Mouse (Mus musculus): ENCODE data around the gene Rnase1. TPM values are rescaled to one million over a fixed set of nuclear protein-coding genes. Genes with fewer than 3 reads are reported as not detected.
"Not testable (repeated sequence)": the region's sequence is repeated elsewhere in the genome, so short reads cannot be mapped to it uniquely, and the experiment has no call there.

Gene Rnase1
- polyA plus RNA-seq, 1 experiment from 2014 or later, result 0.73 TPM

GRCm38 (mm10) chr14:51103217-51103616, 43.4 kb downstream of the Rnase1 start:
- H3K27ac ChIP-seq (replicated peaks), result no peak overlapping the region
- H3K36me3 ChIP-seq, result no peaks in the 10 kb centered on the region
- H3K4me1 ChIP-seq (replicated peaks), result no peaks in the 10 kb centered on the region
- WGBS, result 52% methylated on average over 3 of the region's 3 CpGs
- no peaks in the 10 kb centered on the region for H3K9me3 ChIP-seq
- H3K27me3 ChIP-seq, result no peaks in the 10 kb centered on the region
- H3K4me3 ChIP-seq, result no peak overlapping the region
- H3K9ac ChIP-seq, result no peak overlapping the region
- no peak overlapping the region for H3K4me2 ChIP-seq
- ATAC-seq (ENCODE audit: low read depth), result 0 out of 2 replicates have a peak, but pooled peaks have one; percentile 45

- Histone ChIP-seq H3K4me2 (no peak overlapping the region), H3K9ac (no peak overlapping the region), H3K4me1 (replicated peaks) (no peaks in the 10 kb centered on the region), H3K27me3 (no peaks in the 10 kb centered on the region), H3K27ac (replicated peaks) (no peak overlapping the region), H3K4me3 (no peak overlapping the region), H3K36me3 (no peaks in the 10 kb centered on the region), H3K9me3 (no peaks in the 10 kb centered on the region)
- 83% methylated on average over 9 of the region's 9 CpGs for WGBS
- ATAC-seq (ENCODE audit: low read depth), result no peak
These were observed 45.3 kb downstream of the Rnase1 start for GRCm38 (mm10) chr14:51101284-51101683.

GRCm38 (mm10) chr14:51098921-51099320, 47.7 kb downstream of the Rnase1 start:
- H3K27ac ChIP-seq (replicated peaks), result no peak overlapping the region

GRCm38 (mm10) chr14:51098300-51098699, 48.3 kb downstream of the Rnase1 start:
- not testable (repeated sequence) for H3K36me3 ChIP-seq; H3K9ac ChIP-seq; H3K27ac ChIP-seq (replicated peaks); H3K27me3 ChIP-seq; H3K9me3 ChIP-seq; H3K4me2 ChIP-seq; H3K4me3 ChIP-seq; H3K4me1 ChIP-seq (replicated peaks)
- ATAC-seq (ENCODE audit: low read depth), result peak; percentile 29; the same call in 1 of the 2 replicates
- WGBS, result 41% methylated on average over 1 of the region's 1 CpGs

More at GRCm38 (mm10) chr14:51098921-51099320, 47.7 kb downstream of the Rnase1 start:
- Histone ChIP-seq H3K9me3 (no peaks in the 10 kb centered on the region), H3K36me3 (no peaks in the 10 kb centered on the region), H3K9ac (no peak overlapping the region), H3K4me2 (no peak overlapping the region), H3K27me3 (no peaks in the 10 kb centered on the region), H3K4me1 (replicated peaks) (no peaks in the 10 kb centered on the region), H3K4me3 (no peak overlapping the region)
- ATAC-seq (ENCODE audit: low read depth), result no peak
- WGBS, result 96% methylated on average over 11 of the region's 11 CpGs

GRCm38 (mm10) chr14:51095736-51096524, 50.7 kb downstream of the Rnase1 start:
- Histone ChIP-seq H3K27ac (replicated peaks) (no peak overlapping the region), H3K4me2 (no peak overlapping the region), H3K9ac (no peak overlapping the region), H3K4me3 (no peak overlapping the region), H3K27me3 (no peaks in the 10 kb centered on the region), H3K36me3 (no peaks in the 10 kb centered on the region), H3K4me1 (replicated peaks) (peaks cover 6% of the 10 kb centered on the region; the same call in 1 of the 2 replicates), H3K9me3 (no peaks in the 10 kb centered on the region)
- WGBS, result 69% methylated on average over 9 of the region's 9 CpGs
- no peak for ATAC-seq (ENCODE audit: low read depth)

Other genes with a start within 250 kb of the Rnase1 start
- gene Klhl33, start 249.3 kb downstream of the Rnase1 start, polyA plus RNA-seq (2015; fragmentation: Nextera tagmentation; extraction: Ambion mirVana), result 0.88 and 1.2 TPM in 2 replicates
- 122 and 125 TPM in 2 replicates for gene Osgep, start 221.9 kb downstream of the Rnase1 start, polyA plus RNA-seq (2015; fragmentation: Nextera tagmentation; extraction: Ambion mirVana)
- gene Apex1, start 221.8 kb downstream of the Rnase1 start, polyA plus RNA-seq (2015; fragmentation: Nextera tagmentation; extraction: Ambion mirVana), result 215 and 219 TPM in 2 replicates
- 90.2 and 103 TPM in 2 replicates for gene Pip4p1, start 215.9 kb downstream of the Rnase1 start, polyA plus RNA-seq (2015; fragmentation: Nextera tagmentation; extraction: Ambion mirVana)
- 25.8 and 27.4 TPM in 2 replicates for gene Pnp, start 215.7 kb downstream of the Rnase1 start, polyA plus RNA-seq (2015; fragmentation: Nextera tagmentation; extraction: Ambion mirVana)
- 2.7 TPM in 1 of 2 replicates, not detected in the other for gene Gm49342, start 202.3 kb downstream of the Rnase1 start, polyA plus RNA-seq (2015; fragmentation: Nextera tagmentation; extraction: Ambion mirVana)
- not detected in 2 replicates for gene Pnp2, start 190.8 kb downstream of the Rnase1 start, polyA plus RNA-seq (2015; fragmentation: Nextera tagmentation; extraction: Ambion mirVana)
- gene Rnase10, start 139.0 kb downstream of the Rnase1 start, polyA plus RNA-seq (2015; fragmentation: Nextera tagmentation; extraction: Ambion mirVana), result not detected in 2 replicates
- gene Rnase9, start 104.9 kb downstream of the Rnase1 start, polyA plus RNA-seq (2015; fragmentation: Nextera tagmentation; extraction: Ambion mirVana), result not detected in 2 replicates
- gene Rnase11, start 96.6 kb downstream of the Rnase1 start, polyA plus RNA-seq (2015; fragmentation: Nextera tagmentation; extraction: Ambion mirVana), result not detected in 2 replicates
- not detected in 2 replicates for gene Rnase12, start 89.1 kb downstream of the Rnase1 start, polyA plus RNA-seq (2015; fragmentation: Nextera tagmentation; extraction: Ambion mirVana)
- gene Olfr750, start 72.3 kb downstream of the Rnase1 start, polyA plus RNA-seq (2015; fragmentation: Nextera tagmentation; extraction: Ambion mirVana), result not detected in 2 replicates
- gene Rnase4, start 55.7 kb downstream of the Rnase1 start, polyA plus RNA-seq (2015; fragmentation: Nextera tagmentation; extraction: Ambion mirVana), result 16.1 and 17.0 TPM in 2 replicates
- 3.7 and 3.9 TPM in 2 replicates for gene Ang, start 55.6 kb downstream of the Rnase1 start, polyA plus RNA-seq (2015; fragmentation: Nextera tagmentation; extraction: Ambion mirVana)
- not detected in 2 replicates for gene Eddm3b, start 32.4 kb downstream of the Rnase1 start, polyA plus RNA-seq (2015; fragmentation: Nextera tagmentation; extraction: Ambion mirVana)
- 0.24 and 0.29 TPM in 2 replicates for gene Rnase6, start 22.9 kb downstream of the Rnase1 start, polyA plus RNA-seq (2015; fragmentation: Nextera tagmentation; extraction: Ambion mirVana)
- not detected in 2 replicates for gene Rnase2b, start 15.5 kb upstream of the Rnase1 start, polyA plus RNA-seq (2015; fragmentation: Nextera tagmentation; extraction: Ambion mirVana)
- not detected in 2 replicates for gene Ang2, start 52.4 kb upstream of the Rnase1 start, polyA plus RNA-seq (2015; fragmentation: Nextera tagmentation; extraction: Ambion mirVana)
- not detected in 2 replicates for gene Ear14, start 56.6 kb upstream of the Rnase1 start, polyA plus RNA-seq (2015; fragmentation: Nextera tagmentation; extraction: Ambion mirVana)
- gene Rnase2a, start 109.3 kb upstream of the Rnase1 start, polyA plus RNA-seq (2015; fragmentation: Nextera tagmentation; extraction: Ambion mirVana), result not detected in 2 replicates
- not detected in 2 replicates for gene Gm7247, start 215.0 kb upstream of the Rnase1 start, polyA plus RNA-seq (2015; fragmentation: Nextera tagmentation; extraction: Ambion mirVana)

All from neural tube, embryonic 13.5 days (tissue).